Mouse (Mus musculus): ENCODE results near the gene Abl2.
"Not testable (repeated sequence)": the region's sequence is repeated elsewhere in the genome, so short reads cannot be mapped to it uniquely, and the experiment has no call there.

Gene Abl2

GRCm38 (mm10) chr1:156558024-156558930, at the start of gene Abl2:
Abl2 (plus strand) TSS chr1:156558786.
- peak; percentile 90 for DNase-seq (ENCODE audit: low read depth, low spot score)

GRCm38 (mm10) chr1:156520136-156520780, 38.3 kb upstream of the Abl2 start:
- DNase-seq (ENCODE audit: low read depth, low spot score) = no peak

- DNase-seq (ENCODE audit: low read depth, low spot score) = no peak
These were observed 36.6 kb upstream of the Abl2 start for GRCm38 (mm10) chr1:156521796-156522517.

- not testable (repeated sequence) for DNase-seq (ENCODE audit: low read depth, low spot score)
These were observed 34.7 kb upstream of the Abl2 start, which contains the start of gene Gm10031 for GRCm38 (mm10) chr1:156523842-156524241. Gm10031 (plus strand) TSS chr1:156524012.

GRCm38 (mm10) chr1:156532476-156533175, 26.0 kb upstream of the Abl2 start:
- peak; percentile 46 for DNase-seq (ENCODE audit: low read depth, low spot score)

- DNase-seq (ENCODE audit: low read depth, low spot score) = no peak
These were observed 25.1 kb upstream of the Abl2 start for GRCm38 (mm10) chr1:156533483-156533882.

GRCm38 (mm10) chr1:156533911-156534310, 24.7 kb upstream of the Abl2 start:
- no peak for DNase-seq (ENCODE audit: low read depth, low spot score)

GRCm38 (mm10) chr1:156537031-156537430, 21.6 kb upstream of the Abl2 start:
- DNase-seq (ENCODE audit: low read depth, low spot score) = no peak

- DNase-seq (ENCODE audit: low read depth, low spot score) = no peak
These were observed 20.9 kb upstream of the Abl2 start for GRCm38 (mm10) chr1:156537701-156538100.

- peak; percentile 29 for DNase-seq (ENCODE audit: low read depth, low spot score)
These were observed 20.2 kb upstream of the Abl2 start for GRCm38 (mm10) chr1:156538382-156538781.

- peak; percentile 23 for DNase-seq (ENCODE audit: low read depth, low spot score)
These were observed 18.6 kb upstream of the Abl2 start for GRCm38 (mm10) chr1:156539787-156540560.

GRCm38 (mm10) chr1:156543999-156544398, 14.6 kb upstream of the Abl2 start:
- DNase-seq (ENCODE audit: low read depth, low spot score) = no peak

- DNase-seq (ENCODE audit: low read depth, low spot score) = peak; percentile 37
These were observed 509 bp downstream of the Abl2 start for GRCm38 (mm10) chr1:156558950-156559640.

GRCm38 (mm10) chr1:156559641-156560020, 1.0 kb downstream of the Abl2 start:
- no peak for DNase-seq (ENCODE audit: low read depth, low spot score)

GRCm38 (mm10) chr1:156560500-156560899, 1.9 kb downstream of the Abl2 start:
- no peak for DNase-seq (ENCODE audit: low read depth, low spot score)

- DNase-seq (ENCODE audit: low read depth, low spot score) = peak; percentile 71
These were observed 6.7 kb downstream of the Abl2 start for GRCm38 (mm10) chr1:156565328-156565727.

- peak; percentile 87 for DNase-seq (ENCODE audit: low read depth, low spot score)
These were observed 7.5 kb downstream of the Abl2 start for GRCm38 (mm10) chr1:156566132-156566531.

- DNase-seq (ENCODE audit: low read depth, low spot score) = no peak
These were observed 11.0 kb downstream of the Abl2 start for GRCm38 (mm10) chr1:156569615-156570014.

- DNase-seq (ENCODE audit: low read depth, low spot score) = no peak
These were observed 14.4 kb downstream of the Abl2 start for GRCm38 (mm10) chr1:156572952-156573351.

GRCm38 (mm10) chr1:156581149-156581548, 22.6 kb downstream of the Abl2 start:
- no peak for DNase-seq (ENCODE audit: low read depth, low spot score)

Measured in ES-CJ7 (cell line).